Mouse (Mus musculus) ovary, postnatal 10 days (tissue): ENCODE results near the gene Fkbp8.

Experiments
- DNase-seq: peaks from one replicate; pipeline ENCODE4 v3.0.0; 2022; ENCODE audit warnings: low spot score

The Fkbp8 gene

DNA sequence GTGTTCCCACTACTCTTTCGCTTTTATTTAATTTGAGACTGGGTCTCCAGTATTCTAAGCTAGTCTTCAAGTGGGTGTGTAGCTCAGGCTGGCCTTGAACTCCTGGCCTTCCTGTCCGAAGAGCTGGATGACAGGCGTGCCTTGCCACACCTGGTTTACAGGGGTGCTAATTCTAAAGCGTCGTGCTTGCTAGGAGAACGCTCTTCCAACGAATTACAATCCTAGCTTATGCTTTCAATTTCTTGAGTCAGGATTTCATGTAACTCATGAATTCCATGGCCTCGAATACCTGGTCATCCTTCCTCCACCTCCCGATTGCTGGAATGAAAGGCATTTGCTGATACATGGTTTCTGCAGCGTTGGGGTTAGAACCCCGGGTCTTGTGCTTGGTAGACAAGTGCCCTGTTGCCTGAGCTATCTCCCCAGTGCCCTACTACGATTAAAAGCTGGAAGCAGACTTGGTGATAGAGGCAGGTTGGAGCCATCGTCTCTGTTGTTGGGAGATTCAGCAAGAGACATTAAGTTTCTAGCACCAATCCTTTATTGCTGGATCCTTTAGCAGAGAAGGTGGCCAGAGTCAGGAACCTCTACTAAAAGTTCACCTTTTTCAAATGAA, 766 bp downstream of the Fkbp8 start:
- no peak for DNase-seq

DNA sequence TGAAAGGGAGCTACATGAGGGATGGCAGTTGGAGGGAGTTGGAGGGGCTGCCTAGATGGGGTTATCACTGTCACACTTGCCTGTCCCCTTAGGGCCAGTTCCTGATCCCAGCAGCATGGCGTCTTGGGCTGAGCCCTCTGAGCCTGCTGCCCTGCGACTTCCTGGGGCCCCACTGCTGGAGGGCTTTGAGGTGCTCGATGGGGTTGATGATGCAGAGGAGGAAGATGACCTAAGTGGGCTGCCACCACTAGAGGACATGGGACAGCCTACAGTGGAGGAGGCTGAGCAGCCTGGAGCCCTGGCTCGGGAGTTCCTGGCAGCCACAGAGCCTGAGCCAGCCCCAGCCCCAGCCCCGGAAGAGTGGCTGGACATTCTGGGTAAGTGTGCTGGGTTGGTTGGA, 1.8 kb downstream of the Fkbp8 start:
- no peak for DNase-seq

DNA sequence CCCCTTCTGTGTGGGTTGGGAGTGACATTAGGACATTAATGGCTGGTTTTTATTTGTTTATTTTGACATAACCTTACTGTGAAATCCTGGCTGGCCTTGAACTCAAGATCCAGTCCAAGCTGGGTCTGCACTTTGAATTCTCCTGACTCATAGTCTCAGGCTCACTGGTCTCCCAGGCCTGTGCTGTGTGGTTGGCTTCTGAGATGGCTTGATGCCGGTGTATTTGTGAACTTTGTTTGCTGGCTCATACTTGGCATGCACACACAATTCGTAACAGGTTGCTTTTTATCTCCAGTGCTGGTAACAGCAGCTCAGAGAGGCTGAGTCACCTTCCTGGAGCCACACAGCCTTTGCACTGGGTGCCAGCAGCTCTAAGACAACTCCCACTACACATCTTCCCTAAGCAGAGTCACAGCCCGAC, 2.2 kb downstream of the Fkbp8 start:
- no peak for DNase-seq

DNA sequence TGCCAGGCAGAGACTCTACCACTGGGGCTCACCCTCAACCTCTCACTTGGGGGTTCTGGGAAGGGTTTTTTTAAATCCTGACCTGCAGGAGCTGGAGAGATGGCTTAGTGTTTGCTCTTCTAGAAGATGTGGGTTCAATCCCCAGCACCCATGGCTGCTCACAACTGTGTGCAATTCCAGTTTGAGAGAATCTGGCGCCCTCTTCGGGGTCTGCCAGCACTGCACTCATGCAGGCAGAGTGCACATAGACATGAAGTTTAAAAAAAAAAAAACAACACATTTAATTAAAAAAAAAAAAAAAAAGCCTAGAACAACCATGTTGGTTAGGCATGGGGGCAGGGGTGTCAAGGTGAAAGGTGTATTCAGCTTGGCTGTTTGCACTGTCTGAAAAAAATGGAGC, 2.8 kb downstream of the Fkbp8 start:
- DNase-seq = no peak

DNA sequence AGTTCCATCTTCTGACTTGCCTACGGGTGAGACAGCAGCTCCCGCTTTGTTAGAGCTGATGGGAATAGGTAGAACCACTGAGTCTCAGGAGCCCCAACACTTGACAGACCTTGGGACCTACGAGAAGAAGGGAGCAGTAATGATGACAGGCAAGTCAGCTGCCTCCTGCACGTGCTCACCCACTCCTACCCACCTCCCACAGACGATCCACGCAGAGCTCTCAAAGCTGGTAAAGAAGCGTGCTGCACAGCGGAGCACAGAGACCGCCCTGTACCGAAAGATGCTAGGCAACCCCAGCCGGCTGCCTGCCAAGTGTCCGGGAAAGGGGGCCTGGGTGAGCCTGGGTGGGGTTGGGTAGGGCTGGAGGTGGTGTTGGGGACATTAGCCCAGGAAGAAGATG, 6.8 kb downstream of the Fkbp8 start:
- no peak for DNase-seq

DNA sequence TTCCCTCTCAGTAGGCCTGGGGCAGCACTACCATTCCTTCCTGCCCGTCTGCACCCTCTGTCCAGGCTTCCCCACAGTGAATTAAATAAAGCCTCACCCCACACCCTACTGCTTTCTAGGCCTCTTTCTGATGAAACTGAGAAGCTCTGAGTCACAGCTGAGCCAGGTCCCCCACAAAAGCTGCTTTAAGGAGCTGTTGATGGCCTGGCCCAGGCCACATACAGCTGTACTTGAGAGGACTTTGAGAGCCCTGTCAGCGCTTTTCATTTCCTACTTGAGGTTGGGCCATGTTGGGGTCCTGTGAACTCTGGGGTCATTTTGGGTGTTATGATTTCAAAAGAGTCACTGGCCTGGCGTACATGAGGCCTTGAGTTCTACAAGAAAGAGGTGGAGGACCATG, 7.7 kb downstream of the Fkbp8 start:
- DNase-seq = no peak

DNA sequence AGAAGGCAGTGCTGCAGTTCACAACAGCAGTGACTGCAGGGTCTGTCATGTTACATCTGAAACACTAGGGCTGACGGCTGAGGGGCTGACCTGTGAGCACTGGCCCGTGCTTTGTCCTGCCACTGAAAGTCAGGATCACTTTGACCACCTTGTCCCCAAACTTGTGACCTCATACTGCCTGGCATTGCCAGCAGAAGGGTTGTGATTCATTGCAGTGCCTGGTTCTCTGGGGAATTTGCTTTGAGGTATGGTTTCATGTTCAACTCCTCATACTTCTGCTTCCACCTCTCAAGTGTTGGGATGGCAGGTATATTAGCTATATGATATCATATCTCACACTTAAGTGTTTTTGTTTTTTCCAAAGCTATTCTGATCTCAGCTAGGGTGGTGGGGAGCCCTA, 8.2 kb downstream of the Fkbp8 start:
- DNase-seq = no peak

DNA sequence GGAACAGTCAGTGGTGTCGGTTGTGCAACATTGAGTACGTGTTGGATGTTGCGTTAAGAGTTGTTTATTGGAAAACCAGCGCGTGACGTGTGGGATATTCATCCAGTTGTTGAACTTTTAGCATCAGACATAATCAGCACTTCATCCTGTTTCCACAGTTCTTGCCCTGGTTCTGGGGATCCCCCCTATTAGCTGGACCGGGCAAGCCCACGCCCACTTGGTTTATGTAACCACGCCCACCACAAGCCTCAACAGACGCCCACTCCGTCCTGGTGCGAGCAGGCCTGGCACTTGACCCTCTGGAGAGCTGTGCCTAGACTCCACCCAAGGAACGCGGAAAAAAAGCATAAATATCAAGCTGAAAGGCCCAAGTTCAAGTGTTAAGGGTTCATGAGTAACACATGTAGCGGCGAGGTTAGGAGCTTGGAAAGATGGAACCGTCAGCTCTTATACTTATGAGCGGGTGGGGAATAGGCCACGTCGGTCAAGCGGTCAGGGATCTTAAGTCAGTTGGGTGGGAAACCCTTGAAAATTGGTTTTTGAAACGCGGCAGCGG, 10.6 kb downstream of the Fkbp8 start:
- DNase-seq = peak; percentile 27

DNA sequence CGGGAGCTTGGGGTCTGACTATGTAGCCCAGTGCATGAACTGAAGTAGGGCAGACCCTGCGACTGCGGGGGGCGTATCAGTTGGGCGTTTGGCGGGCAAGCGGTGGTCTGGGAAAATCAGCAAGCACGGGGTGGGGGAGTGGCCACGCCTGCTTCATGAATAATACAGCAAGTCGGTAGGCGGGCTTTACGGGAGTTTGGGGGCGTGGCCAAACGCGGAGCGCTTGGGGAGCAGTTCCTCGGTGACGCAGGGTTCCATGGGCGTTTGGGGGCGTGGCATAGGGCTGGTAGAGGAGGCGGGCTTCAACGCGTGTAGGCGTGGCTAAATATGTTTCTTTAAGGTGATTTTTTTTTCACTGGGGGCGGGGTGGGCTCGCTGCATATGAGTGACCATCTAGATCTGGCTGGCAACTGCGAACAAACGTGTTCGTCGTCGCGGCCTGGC, 11.1 kb downstream of the Fkbp8 start:
- DNase-seq = peak; percentile 93

DNA sequence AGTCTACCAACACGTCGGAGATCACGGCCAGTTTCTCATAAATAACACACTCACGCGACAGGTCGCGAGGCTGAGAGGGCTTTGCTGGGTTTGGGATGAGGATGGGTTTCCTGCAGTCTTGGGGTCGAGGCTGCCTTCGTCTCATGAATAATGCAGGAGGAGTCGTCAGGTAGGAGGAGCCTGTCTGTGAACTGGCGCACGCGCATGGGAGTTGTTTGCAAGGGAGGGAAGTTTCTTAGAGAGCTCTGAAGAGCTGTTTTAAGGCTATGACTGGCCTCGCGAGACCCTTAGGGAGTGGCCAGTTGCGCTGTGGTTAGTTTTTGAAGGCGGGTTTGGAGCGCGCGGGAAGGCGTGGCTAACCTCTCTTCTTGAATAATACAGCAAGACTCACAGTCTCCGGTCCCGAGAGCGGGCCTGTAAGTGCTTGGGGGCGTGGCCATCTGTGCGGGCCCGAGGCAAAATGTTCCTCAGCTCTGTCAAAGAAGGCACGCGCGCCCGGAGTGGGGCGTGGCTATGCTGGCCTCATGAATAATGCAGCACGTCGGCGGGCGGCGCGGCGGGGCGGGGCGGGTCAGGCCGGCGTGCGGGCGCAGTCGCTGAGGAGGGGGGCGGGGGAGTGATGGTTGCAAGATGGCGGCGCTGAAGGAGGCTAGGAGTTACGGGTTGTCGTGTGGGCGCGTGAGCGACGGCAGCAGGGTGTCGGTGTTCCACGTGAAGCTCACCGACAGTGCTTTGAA, 11.7 kb downstream of the Fkbp8 start, which contains the start of gene Ell:
Gene Ell (plus strand): TSS at position 381 of the 737 bp plus-strand sequence.
- peak; percentile 99 for DNase-seq

DNA sequence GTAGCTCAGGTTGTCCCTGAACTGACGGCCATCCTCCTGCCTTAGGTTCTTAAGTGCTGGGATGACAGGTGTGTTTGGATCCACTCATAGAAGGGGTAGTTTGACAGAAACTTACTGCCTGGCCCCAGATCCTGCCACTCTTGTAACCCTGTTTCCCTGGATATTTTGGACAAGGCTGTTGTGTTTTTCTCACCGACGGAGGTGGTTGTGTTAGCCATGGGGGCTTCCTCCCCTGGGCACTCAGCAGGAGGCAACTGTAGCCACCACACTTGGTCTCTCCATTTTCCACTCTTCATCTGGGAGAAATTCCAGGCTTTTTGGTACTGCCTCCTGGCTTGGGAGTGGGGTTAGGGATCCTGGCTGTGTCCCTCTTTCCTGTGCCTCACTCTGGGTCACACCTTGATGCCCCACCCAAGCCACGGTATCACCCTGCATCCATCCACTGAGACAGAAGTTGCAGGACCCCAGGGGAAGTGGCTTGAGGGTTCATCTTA, 12.5 kb downstream of the Fkbp8 start:
- DNase-seq = no peak

DNA sequence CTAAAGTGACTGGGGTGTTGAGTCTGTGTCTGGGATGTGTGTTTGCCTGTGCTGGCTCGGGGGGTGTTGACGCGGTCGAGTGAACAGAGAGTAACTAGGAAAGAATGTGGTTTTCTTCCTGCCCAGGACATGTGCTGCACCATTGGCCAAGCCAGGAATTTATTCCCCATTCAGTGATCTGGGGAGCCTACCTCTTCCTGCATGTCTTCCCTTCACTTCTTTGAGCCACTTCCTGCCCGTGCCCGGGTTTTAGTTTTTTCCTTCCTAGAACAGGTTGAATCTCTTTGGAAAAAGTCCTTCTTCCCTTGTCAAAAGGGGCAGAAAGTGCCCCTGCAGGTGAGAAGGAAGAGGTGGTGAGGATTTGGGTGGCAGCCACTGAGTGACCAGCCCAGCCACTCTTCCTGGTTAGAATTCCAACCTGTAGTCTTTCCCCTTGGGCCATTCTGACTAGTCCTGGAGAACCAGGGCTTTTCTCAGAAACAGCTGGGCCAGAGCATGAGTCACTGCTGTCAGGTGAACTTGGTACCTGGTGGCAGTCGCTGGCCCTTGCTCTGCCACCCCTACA, 13.1 kb downstream of the Fkbp8 start:
- no peak for DNase-seq

DNA sequence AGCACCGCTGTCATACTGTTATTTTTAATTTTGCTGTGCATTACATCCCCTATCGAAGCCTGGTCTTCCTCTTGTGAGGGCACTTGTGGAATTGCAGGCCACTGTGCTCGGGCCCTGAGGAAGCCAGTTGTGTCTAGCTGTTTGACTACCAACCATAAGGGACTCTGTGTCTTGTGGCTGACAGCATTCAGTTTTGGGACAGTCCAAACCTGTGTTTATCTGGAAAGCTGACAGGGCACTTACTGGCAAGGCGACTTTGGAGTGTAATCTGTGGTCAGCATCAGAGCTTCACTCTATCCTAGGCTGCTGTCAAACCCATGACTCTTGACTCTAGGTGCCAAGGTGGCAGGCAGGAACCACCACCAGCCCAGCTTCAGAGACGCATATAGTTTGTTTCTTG, 13.6 kb downstream of the Fkbp8 start:
- no peak for DNase-seq

DNA sequence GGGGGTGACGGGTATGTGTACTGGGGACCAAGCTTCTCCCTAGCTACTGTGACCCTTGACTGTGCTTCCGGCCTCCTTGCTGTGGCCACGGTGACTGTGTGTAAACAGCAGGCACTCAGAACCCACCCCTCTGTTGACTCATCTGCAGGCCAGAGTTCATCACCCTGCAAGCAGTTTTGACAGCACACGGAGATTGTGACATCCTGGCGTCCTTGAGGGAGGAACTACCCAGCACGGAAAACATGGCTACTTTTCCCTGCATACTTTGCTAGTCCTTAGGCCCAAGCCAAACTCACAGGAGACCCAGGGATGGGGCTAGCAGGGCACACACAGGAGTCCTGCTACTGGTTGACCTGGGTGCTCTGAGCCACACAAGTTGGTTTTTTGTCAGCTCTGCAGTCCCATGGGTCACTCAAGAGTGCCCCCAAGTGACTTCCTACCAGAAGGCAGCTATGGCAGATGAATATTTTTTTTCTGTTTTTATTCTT, 16.7 kb downstream of the Fkbp8 start:
- DNase-seq = no peak

DNA sequence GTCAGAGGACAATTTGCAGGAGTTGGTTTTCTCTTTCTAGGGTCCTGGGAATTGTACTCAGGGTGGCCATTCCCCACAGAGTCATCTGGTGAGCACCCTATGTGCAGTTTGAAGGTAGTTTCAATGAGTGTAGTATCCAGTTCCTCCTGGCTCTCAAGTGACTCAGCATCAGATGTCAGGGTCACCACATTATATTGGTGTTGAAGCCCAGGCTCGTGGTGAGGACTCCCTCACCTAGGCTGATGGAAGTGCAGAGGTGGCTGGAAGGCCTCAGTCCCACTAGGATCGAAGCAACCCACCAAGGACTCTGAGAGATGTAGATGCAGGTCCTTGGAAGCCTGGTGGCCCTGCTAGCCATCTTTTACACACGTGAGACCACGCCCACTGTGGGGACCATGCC, 18.9 kb downstream of the Fkbp8 start:
- no peak for DNase-seq

DNA sequence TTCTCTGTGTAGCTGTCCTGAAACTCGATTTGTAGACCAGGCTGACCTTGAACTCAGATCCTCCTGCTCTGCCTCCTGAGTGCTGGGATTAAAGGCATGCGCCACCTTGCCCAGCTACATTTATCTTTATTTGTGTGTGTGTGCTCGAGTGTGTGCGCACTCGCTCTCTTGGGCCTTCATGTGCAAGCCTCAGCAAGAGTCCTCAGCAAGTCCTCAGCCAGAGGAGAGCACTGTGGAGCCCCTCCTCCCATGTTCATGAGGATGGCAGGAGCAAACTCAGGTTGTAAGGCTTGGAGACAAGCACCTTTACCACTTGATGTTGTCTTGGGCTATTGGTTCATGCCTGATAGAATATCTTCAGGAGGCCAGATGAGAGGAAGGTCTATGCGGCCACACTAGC, 20.2 kb downstream of the Fkbp8 start:
- no peak for DNase-seq

DNA sequence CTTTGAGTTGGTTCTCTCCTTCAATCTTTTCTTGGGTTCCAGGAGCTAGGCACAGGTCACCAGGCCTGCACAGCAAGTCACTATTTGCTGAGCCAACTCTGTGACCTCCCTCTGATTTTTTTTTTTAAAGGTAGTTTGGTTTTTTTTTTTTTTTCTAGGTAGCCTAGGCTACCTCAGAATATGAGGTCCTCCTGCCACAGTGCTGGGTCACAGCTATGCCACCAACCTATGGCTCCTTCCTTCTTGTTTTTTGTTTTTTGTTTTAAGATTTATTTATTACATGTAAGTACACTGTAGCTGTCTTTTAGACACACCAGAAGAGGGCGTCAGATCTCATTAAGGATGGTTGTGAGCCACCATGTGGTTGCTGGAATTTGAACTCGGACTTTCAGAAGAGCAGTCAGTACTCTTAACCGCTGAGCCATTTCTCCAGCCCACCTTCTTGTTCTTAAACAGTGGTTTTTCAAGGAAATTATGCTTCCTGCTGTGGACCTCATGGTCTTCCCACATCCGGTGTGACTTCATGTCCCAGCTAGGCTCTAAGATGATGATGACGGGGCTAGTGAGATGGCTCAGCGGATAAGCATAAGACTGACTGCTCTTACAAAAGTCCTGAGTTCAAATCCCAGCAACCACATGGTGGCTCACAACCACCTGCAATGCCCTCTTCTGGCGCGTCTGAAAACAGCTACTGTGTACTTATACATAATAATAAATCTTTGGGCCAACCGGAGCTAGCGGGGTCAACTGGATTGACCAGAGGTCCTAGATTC, 22.1 kb downstream of the Fkbp8 start:
- no peak for DNase-seq

DNA sequence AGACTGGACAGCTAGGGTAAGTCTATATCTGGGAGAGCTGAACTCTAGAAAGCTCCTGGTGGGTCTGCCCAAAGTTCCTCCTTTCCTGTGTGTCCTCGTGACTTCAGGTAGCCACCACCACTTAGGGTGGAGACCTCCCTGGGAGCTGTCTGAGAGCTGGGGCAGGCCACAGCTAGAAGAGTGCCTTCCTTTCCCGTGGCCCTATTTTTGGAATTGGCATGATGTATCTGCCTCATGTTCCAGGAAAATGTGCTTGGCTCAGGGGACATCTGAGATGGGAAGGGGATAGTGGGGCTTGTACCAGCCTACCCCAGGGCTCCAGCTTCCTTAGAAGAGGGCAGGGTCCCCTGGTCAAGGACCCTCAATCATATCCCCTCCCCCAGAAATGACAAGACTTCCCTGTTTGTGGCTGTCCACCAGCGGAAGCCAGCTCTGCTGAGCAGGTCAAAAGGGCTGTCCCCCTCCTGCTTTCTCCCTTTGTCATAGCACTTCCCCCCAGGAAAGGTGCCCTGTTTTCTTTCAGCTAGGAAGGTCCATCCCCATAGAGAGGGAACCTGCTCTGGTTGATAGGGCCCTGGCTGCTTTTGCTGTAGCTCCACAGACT, 24.1 kb downstream of the Fkbp8 start:
- DNase-seq = no peak

DNA sequence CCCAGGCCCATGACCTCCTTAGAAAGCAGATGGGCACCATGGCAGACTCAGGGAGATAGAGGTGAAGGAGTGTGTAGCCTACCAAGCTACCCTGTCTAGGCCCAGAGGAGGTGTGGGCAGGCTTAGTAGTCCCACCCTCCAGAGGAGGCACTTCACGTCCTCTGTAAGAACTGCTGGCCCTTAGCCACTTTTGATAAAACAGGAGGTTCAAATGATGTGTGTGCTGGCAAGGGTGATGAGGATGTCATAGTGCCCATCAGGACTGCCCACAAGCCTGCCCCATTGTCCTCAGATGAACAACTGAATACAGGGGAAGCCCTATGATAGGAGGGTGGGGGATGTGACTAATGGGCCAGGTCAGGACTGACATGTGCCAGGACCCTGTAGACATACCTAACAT, 25.3 kb downstream of the Fkbp8 start:
- no peak for DNase-seq

DNA sequence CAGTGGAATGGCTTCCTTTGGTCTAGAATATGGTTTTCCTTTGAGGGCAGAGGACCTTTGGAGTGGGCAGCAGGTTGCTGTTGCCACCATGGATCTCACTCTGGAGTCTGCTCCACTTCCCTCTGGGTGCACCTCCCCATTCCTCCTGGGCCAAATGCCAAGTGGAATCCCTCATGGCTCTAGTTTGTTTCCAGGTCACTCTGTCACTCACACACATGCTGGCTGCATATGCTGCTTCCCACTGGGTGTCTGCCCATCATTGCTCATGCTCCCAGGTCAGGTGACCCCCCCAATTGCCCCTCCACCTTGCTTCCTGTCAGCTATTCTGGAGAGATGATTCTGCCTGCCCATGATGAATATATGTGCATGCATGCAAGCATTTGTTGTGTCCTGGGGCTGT, 26.2 kb downstream of the Fkbp8 start:
- DNase-seq = no peak

DNA sequence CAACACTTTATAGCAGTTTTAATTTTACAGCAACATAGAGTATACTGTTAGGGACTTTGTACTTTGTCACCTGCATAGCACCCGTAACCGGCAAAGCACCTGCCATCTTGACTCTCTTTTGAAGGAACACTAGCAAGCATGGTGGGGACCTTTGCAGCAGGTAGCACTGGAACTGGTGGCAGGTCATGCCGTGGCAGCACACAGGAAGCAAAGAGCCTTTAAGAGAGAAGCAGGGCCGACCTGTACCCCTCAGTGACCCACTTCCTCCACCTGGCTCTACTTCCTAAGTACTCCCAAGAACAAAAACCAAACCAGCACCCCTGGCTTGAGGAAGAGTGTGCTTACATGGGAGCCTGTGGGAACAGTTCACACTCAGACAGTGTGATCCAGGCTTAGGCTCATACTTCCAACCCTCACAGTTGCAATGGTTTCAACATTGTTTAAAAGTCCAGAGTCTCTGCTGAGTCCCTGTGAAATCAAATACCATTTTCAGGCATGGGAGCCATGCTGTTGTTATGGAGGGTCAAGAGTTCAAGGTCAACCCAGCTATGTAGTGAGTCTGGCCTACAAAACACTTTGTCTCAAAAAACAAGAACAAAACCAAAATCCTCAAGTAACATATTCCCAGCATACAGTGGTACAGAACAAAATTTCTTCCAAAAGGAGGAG, 27.7 kb downstream of the Fkbp8 start:
- DNase-seq = no peak
